Mouse (Mus musculus) C3H10T1/2 (cell line): ENCODE results near the gene Dgcr8. TPM values are rescaled to one million over a fixed set of nuclear protein-coding genes. Genes with fewer than 3 reads are reported as not detected.

Experiments
- polyA plus RNA-seq, 2 experiments: library from polyadenylated mRNA; unstranded; fragments of >200 nt; fragmentation: generic; extraction: Trizol; gene quantifications; one replicate each; pipeline ENCODE4 v1.2.1; 2012; ENCODE audit warnings: missing spikeins in 2 of 2

Gene Dgcr8
- 10 to 100 TPM in 1 of 2 experiments, 1 to 10 TPM in 1; 2.8 to 17.0 TPM for polyA plus RNA-seq

GRCm38 (mm10) chr16:18289067-18289588 is at the start of gene Dgcr8:
Dgcr8 (minus strand) TSS chr16:18289246.

GRCm38 (mm10) chr16:18258221-18258620 is 30.8 kb downstream of the Dgcr8 start, which contains the start of gene Gm49776:
Gm49776 (minus strand) TSS chr16:18258321.

GRCm38 (mm10) chr16:18248433-18249363 is 40.3 kb downstream of the Dgcr8 start, which contains the start of the genes Trmt2a and Ranbp1:
Trmt2a (plus strand) TSS chr16:18248679.
Ranbp1 (minus strand) TSS chr16:18248732.

GRCm38 (mm10) chr16:18234671-18235388 is 54.2 kb downstream of the Dgcr8 start, which contains the start of gene Zdhhc8:
Zdhhc8 (minus strand) TSS chr16:18235136.

GRCm38 (mm10) chr16:18217579-18217978 is 71.5 kb downstream of the Dgcr8 start, which contains the start of gene Ccdc188:
Ccdc188 (plus strand) TSS chr16:18217879.

Other genes starting within 250 kb of the Dgcr8 start
- 100 to 1,000 TPM; 113 to 200 TPM for gene Dgcr6, start 236.4 kb downstream of the Dgcr8 start, polyA plus RNA-seq
- gene Prodh, start 199.0 kb downstream of the Dgcr8 start, polyA plus RNA-seq, result under 1 TPM; 0.02 to 0.28 TPM
- 1 to 10 TPM in 1 of 2 experiments, under 1 TPM in 1; 0.29 to 1.5 TPM for gene Rtn4r, start 161.6 kb downstream of the Dgcr8 start, polyA plus RNA-seq
- under 1 TPM in 1 of 2 experiments, not detected in 1; 0.07 TPM for gene Ccdc188, start 71.4 kb downstream of the Dgcr8 start, polyA plus RNA-seq
- 10 to 100 TPM; 15.9 to 32.4 TPM for gene Zdhhc8, start 54.1 kb downstream of the Dgcr8 start, polyA plus RNA-seq
- 10 to 100 TPM; 53.6 to 67.5 TPM for gene Trmt2a, start 40.6 kb downstream of the Dgcr8 start, polyA plus RNA-seq
- gene Ranbp1, start 40.5 kb downstream of the Dgcr8 start, polyA plus RNA-seq, result 100 to 1,000 TPM; 119 to 125 TPM
- under 1 TPM in 1 of 2 experiments, not detected in 1; 0.20 TPM for gene Gm49776, start 30.9 kb downstream of the Dgcr8 start, polyA plus RNA-seq
- gene Tango2, start 58.9 kb upstream of the Dgcr8 start, polyA plus RNA-seq, result 10 to 100 TPM; 13.4 to 27.9 TPM
- 10 to 100 TPM in 1 of 2 experiments, 1 to 10 TPM in 1; 5.1 to 32.9 TPM for gene Arvcf, start 58.9 kb upstream of the Dgcr8 start, polyA plus RNA-seq
- gene Txnrd2, start 137.1 kb upstream of the Dgcr8 start, polyA plus RNA-seq, result 10 to 100 TPM; 17.8 to 23.3 TPM
- gene Comt, start 137.6 kb upstream of the Dgcr8 start, polyA plus RNA-seq, result 100 to 1,000 TPM in 1 of 2 experiments, 10 to 100 TPM in 1; 53.2 to 129 TPM
- 10 to 100 TPM in 1 of 2 experiments, 1 to 10 TPM in 1; 8.2 to 17.7 TPM for gene Gnb1l, start 209.5 kb upstream of the Dgcr8 start, polyA plus RNA-seq
- gene Rtl10, start 209.7 kb upstream of the Dgcr8 start, polyA plus RNA-seq, result 1 to 10 TPM in 1 of 2 experiments, under 1 TPM in 1; 0.98 to 2.9 TPM